Mouse (Mus musculus) urinary bladder, postnatal 14 days (tissue): Measurements from ENCODE around the gene Fbxl12.
"Not testable (repeated sequence)": the region's sequence is repeated elsewhere in the genome, so short reads cannot be mapped to it uniquely, and the experiment has no call there.

Experiments
- DNase-seq: peaks from one replicate; pipeline ENCODE4 v3.0.0; 2021; ENCODE audit warnings: low spot score

The Fbxl12 gene

DNA sequence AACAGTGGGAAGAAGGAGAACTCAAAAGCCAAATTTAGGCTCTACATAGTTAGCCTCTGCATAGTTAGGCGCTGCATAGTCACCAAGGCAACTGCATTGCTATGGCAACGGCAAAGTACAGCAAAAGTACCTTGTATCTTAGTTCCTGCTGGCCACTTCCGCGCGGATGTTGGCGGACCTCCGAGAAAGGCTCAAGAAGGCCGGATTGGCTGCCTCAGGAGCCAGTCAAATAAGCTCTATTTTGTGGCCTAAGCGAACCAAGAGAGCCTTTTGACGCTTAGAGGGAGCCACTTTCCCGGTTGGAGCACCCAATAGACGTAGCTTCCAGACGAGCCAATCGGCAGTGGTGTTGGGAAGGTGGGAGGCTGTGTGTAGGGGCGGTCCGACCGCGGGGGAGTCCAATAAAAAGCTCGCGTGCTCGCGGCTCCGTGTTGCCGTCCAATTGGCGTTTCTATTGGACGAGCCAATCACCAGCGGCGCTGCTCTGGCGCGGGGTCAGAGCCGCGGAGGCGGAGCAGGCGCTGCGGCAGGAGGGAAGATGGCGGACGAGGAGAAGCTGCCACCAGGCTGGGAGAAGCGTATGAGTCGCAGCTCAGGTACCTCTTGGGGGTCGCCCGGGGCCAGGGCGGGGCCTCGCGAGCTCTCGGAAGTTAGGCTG is 7.2 kb upstream of the Fbxl12 start, which contains the start of gene Pin1:
Gene Pin1 (plus strand): TSS at position 494 of the 658 bp plus-strand sequence.
- peak; percentile 99 for DNase-seq

DNA sequence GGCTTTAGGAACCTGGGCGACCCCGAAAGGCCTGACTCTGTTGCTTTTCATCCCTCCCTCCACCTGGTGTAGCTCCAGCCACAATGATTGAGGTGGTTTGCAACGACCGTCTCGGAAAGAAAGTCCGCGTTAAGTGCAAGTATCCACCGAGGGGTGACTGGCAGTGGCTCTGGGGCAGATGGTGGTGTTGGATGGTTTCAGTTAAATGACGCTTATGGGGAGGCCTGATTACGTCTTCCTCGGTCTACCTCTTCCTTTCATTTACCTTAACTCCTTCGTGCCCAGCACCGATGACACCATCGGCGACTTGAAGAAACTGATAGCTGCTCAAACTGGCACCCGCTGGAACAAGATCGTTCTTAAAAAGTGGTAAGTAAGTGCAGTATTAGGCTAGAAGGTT is 554 bp upstream of the Fbxl12 start:
- no peak for DNase-seq

DNA sequence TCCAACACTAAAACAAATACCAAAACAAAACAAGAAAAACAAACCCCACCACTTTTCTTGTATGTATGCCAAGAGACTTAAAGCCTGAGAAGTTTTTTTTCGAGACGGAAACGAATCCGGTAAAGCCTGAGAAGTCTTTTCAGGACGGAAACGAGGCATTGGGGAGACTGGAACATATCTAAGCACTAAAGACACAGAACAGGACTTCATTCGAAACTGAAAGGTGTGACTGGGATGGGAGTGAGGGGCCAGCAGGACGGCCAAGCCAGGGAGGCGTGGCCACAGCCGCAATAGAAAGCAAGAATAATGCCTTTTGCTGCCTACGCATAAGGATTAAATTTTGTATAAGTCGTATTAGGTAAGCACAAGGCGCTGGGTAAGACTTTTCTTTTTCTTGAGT is 786 bp downstream of the Fbxl12 start:
- DNase-seq: no peak

DNA sequence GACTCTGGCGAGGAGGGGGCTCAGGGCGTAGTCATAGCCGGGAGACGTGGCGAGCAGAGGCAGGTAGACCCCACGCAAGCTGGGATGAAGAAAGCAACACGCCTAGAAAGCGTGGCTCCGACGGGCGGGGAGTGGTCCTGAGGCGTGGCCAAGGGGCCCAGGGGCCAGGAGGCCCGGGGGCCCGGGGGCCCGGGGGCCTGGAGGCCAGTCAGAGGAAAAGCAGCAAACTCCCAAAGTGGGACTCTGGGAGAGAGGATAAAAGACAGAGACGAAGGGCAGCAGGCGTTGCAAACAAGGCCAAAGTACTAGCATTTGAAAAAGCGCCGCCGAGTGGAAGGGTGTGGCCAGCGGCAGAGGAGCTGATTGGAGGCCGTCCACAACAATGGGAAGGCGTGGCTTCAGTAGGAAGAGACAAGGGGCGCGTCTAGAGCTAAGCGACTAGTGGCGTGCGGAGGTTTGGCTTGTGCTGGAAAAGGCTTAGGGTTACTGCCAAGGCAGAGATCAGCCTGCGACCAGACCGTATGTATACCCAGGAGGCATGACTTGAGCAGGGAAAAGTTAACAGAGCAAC is 1.6 kb downstream of the Fbxl12 start:
- DNase-seq: peak; percentile 88

DNA sequence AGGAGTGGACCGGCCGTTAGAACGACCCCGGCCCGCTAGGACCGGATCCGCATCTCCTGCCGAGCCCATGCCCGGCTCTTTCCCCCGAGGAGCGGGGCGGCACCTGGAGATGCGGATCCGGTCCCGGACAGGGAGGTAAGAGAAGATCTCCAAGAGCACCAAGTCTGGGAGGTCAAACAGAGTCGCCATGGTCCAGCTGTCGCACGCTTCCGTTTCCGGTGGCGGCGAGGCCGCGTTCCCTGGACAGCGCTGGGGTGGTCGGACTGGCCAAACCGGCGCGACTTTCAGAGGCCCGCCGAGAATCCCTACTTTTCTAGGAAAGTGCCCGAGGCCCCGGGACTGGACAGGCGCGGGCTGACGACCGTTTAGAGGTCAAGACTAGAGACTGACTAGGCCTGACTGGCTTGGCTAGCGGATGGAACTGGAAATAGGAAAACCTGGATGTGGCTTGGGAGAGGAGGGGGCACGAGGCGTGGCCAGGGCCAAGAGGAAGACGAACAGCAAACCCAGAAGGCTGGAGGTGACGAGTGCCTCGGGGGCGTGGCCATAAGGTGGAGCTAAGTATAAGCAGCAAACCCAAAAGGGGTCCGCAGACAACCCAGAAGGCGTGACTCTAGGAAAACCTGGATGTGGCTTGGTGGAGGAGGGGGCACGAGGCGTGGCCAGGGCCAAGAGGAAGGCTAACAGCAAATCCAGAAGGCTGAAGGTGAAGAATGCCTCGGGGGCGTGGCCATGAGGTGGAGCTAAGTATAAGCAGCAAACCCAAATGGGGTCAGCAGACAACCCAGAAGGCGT is 2.3 kb downstream of the Fbxl12 start, which contains the start of gene Ubl5:
Gene Ubl5 (plus strand): TSS at position 778 of the 795 bp plus-strand sequence.
- peak; percentile 90 for DNase-seq

DNA sequence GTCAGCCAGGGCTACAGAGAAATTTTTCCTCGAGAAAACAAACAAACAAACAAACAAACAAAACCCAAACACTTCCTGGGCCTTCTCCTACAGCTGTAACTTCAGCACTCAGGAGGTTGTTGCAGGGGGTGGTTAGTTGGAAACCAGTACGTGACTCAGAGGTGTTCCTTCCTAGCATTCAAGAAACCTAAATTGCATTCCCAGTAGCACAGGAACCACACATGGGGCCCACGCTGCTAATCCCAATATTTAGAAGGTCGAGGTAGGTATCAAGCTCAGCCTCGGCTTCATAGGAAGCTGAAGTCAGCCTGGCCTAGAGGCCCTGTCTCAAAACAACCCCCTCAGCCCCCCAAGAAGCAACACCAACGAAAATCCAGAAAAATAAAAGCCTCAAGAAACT is 3.1 kb downstream of the Fbxl12 start:
- no peak for DNase-seq

DNA sequence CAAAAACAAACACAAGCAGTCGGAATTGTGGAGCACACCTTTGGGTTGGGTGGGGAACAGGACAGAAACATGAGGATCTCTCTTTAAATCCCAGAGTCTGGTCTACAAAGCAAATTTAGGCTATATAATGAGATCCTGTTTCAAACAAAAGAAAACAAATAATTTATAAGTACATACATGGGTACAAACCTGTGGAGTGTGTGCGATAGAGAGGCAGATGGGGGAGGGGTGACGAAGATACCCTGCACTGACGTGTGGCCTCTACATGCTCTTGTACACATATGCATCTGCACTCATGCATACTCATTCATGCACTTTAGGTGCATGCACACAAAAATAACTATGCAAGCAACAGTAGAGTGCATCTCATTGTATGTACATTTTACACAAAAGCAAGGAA is 5.1 kb downstream of the Fbxl12 start:
- no peak for DNase-seq

DNA sequence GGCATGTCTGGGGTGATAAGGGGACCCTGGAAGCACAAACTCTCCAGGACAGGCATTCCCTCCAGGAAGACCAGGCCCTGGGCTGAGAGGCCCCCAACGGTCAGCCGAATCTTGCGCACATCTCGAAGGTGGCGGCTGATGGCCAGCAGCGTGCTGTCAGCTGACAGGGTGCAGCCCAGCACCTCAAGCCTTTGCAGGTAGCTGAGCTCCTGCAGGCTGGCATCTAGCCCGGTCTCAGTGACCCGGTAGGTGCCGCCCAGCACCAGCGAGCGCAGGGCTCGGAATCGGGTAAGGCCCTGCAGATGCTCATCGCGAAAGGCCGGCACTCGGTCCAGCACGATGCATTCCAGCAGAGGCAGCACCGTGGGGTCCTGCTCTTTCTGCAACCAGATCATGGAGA is 6.0 kb downstream of the Fbxl12 start:
- no peak for DNase-seq

DNA sequence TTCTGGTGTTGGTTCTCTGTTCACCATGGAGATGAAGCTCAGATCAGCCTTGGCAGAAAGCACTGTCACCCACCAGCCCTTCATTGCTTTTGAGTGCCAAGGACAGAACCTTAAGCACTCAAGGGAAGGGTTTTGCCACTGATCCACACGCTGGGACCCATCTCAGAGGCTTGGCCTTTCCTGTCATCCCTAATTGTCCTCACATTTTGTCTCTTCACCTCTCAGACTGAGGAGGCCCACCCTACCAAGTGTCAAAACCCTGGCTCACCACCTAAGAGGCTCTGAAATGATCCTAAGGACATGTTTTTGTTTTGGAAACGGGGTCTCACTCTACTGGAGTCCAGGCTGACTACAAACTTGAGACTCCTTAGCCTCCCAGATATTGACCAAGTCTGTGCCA is 7.8 kb downstream of the Fbxl12 start:
- no peak for DNase-seq

DNA sequence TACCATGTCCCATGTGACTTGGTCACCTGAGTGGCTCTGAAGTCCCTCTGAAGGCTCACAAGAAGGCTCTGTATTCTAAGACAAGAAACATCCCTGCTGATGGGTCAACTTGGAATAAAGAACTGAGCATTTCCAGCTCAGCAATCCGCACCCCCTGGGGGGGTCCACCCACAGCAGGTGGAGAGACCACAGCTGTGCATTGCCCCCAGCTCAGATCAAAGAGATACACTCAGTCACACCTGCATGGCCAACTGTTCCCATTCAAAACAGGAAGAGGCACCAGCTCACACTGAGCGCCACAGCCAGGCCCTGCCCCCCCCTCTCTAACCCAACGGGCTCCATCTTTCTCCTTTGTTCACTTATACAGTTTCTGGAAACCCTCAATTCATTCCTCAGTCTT is 8.3 kb downstream of the Fbxl12 start:
- DNase-seq: no peak

DNA sequence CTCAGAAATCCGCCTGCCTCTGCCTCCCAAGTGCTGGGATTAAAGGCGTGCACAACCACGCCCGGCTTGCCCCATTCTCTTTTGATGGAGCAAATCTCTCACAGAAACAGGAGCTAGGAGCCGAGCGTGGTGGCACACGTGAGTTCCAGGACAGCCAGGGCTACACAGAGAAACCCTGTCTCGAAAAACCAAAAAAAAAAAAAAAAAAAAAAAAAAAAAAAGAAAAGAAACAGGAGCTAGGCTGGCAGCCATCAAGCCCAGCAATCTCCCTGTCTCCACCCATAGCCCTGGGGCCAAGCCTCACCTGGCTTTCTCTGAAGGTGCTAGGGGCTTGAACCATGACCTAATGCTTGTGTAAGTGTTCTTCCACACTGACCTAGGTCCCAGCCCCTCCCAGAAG is 8.9 kb downstream of the Fbxl12 start:
- DNase-seq: not testable (repeated sequence)

DNA sequence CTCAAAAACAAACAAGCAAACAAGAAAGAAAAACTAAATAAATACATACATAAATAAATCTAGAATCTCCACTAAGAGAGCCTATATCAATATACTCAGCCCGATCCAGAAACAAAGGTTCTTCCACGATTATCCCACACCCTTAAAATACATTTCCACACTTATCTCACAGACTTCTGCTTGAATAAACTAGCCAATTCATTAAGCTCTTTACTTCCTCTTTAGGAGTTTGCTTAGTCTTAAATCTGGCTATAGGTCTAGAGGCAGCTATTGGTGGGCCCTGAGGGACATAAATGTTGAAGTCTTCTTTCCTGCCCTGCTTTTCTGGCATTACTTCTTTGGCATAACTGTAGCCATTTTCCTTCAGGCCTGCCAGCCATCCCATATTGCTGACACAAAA is 13.2 kb downstream of the Fbxl12 start:
- DNase-seq: no peak

DNA sequence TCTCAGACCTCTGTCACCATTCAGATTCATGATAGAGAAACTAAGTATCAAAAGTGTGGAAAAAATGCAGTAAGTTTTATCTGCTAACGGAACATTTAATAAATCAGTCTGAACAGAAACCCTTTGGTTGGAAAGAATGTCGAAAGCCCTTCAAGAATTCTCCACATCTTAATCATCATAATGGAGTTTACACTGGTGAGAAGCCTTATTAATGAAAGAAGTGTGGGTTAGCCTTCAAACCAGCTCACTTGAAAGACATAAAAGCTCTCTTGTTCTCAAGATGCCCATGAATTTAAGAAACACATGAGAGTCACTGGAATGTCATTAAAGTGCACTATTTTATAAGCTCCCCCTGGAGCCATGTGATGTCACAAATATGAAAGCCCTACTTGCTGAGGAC is 27.9 kb downstream of the Fbxl12 start:
- DNase-seq: no peak

DNA sequence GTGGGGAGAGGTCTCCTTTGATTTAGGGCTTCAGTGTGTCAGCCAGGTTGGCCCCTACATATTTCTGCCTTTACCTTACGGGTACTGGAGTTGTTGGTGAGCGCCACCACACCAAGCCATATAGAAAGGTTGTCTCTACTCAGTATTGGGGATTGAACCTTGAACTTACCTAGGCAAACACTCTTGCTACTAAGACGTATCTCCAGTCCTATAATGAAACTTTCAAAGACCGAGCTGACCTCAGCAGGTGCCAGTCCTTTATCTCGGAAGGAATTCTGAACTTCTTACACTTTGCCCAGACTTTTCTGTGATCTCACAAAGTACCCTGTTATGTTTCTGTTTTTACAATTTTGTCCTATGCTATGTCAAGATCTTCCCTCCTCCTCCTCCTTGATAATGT is 32.6 kb downstream of the Fbxl12 start:
- no peak for DNase-seq

DNA sequence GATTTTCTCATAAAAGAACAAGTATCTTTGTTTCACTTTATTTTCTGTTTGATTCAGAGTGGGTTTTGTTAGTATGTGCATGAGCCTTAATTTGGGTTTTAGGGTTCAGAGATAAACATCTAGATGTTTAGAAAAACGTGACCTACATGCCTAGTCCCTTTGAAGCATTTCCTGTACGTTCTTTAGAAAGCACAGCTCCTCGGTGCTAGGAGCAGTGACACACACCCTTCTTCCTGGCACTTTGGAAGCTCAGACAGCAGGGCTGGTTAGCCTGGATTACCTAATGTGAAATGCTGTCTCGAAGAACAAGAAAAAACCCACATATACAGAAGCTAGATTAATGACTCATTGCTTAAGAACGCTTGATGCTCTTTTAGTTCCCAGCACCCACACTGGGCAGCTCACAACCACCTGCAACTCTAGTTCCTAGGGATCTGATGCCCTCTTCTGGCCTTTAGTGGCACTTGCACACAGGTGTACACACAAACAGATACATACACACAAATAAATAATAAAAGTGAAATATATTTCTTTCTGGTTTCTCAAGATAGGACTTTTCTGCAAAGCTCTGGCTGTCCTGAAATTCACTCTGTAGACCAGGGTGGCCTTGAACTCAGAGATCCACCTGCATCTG is 34.6 kb downstream of the Fbxl12 start:
- no peak for DNase-seq

DNA sequence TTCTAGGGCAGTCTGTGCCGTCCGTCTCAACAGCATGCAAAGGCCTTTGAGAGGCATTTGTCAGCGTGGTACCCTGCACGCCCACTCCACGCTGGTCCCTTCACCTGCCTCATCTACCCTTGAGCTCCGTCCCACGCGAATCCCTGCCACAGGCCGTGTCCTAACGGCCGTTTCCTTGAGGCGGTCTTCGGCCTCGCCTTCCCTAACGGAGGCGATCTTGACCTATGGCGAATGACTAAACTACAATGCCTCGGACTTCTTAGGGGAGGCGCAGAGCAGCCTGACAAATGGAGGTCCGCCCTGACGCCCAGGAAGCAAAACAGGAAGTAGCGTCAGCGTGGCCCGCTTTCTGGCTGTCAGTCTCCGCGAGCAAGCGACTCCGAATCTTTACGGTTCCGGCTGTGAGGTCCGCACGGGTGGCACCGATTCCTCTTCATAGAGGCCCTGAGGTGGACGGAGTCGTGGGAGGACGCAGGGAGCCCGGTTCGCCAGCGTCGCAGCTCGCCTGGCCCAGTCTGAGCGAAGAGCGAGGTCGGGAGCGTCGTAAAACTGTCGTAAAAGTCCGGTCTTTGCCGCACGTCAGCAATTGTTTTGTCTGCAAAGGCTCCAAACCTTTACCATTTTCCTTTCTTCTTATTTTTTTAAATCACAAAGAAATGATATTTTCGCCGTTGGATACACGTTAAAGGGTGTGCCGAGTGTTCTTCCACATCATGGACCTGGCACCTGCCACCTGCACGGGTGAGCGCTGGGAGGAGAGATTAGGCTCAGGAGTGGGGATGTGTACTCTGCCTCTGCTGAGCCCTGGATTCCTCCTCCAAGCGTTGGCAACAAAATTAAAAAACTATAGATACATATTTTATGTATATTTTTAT is 37.2 kb downstream of the Fbxl12 start:
- peak; percentile 83 for DNase-seq

DNA sequence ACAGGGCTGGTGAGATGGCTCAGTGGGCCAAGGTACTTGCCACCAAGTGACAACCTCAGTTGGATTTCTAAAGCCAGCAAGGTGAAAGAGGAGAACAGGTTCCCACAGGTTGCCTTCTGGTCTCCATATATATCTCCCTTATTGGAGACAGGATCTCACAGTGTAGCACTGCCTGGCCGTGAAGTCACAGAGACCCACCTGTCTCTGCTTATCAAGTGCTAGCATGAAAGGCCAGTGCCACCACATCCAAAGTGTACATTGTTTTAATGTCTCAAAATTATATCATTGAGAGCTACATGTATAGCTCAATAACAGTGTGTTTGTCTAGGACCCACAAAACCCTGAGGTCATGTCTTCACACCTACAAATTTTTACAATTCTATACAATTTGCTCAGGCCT is 38.3 kb downstream of the Fbxl12 start:
- no peak for DNase-seq

DNA sequence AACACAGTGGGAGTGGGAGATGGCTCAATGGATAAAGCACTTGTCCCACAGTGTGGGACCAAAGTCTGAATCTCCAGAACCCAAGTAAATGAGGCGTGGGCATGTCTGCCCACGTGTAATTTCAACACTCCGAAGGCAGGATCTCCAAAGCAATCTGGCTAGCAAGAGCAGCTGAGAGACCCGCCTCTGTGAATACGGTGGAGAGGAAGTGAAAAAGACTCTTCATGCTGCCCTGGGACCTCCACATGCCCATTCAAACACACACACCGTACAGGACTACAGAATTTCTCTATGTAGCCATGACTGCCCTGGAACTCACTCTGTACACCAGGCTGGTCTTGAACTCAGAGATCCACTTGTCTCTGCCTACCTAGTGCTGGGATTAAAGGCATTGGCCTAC is 43.3 kb downstream of the Fbxl12 start:
- no peak for DNase-seq

DNA sequence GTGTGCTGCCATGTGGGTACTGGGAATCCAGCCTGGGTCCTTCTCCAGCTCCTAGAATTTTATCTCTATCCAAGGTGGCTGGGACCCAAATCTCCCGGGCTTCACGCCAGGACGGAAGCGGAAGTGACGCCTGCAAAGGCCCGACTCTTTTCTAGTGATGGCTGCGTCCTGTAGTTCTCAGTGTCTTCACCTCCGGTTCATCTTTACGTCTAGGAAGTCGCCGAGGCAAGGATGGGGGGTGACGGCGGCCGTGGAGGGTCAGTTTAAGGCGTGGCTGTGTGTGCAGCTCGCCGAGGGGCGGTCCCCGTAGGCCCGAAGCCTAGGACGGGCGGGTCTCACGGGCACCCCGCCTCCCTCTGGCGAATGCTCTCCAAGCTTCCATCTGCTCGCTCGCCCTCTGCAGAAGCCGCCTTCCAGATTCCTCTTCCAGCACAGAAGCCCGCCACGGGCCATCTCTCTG is 63.4 kb downstream of the Fbxl12 start, which contains the start of gene Zfp846:
Gene Zfp846 (plus strand): TSS at position 117 of the 460 bp plus-strand sequence.
- peak; percentile 99 for DNase-seq

DNA sequence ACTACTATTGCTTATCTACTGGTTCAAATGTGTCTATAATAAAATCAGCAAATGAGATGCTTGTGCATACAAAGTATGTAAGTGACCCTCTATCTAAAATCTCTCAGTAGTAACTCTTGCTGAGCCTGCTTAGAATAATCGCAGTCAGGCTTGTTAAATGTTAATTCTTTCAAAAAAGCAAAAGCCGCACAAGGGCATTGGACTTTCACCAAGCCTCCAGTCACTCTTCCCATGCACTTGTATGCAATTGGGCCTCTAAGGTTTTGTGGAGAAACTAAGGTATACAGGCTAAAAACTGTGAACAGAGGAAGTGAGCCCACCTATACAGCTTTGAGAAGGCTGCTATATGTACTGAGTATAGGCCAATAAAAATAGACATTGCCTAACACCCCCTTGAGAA is 68.0 kb downstream of the Fbxl12 start:
- DNase-seq: no peak

DNA sequence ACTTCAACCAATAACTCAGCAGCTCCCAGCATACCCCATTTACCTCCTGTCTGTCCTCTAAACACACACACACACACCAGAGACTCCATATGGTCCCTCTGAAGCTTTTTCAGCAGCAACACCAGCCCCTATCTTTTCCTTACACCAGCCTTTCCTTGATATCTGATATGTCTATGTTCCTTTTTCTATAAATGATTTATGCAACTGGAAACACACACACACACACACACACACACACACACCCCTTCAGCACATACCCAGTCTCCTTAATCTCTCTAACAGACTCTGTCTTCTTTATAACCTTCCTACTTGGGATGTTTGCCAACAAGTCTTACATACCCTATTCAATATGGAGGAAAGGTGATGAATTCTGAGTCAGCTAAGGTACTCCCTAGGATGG is 73.5 kb downstream of the Fbxl12 start:
- DNase-seq: no peak
